Mouse (Mus musculus) liver, adult 2 months (tissue): ENCODE measurements around the gene Tjp3. TPM values are rescaled to one million over a fixed set of nuclear protein-coding genes. Genes with fewer than 3 reads are reported as not detected.
A peak's percentile ranks its signal among the peaks of the same experiment; 100 is the strongest.

ENCODE experiments used
- DNase-seq: peaks from one replicate; pipeline ENCODE4 v3.0.0-alpha.2; 2011; ENCODE audit warnings: low read depth, low spot score; ENCODE audit errors: extremely low read depth
- H3K27ac ChIP-seq: fragments of 200-500 bp; replicated peaks from 2 replicates; pipeline ENCODE4 v1.5.1; 2012; ENCODE audit warnings: low read depth, mild to moderate bottlenecking, control low read depth, inconsistent platforms, low read length; ENCODE audit not compliant: insufficient read depth
- H3K27me3 ChIP-seq: fragments of 200-500 bp; 2 replicates; pipeline ENCODE4 v1.6.1; 2012; ENCODE audit warnings: mild to moderate bottlenecking, moderate library complexity, low read length, inconsistent platforms; ENCODE audit not compliant: control insufficient read depth, insufficient read depth
- H3K36me3 ChIP-seq: fragments of 200-500 bp; 2 replicates; pipeline ENCODE4 v1.6.1; 2012; ENCODE audit warnings: low read length, inconsistent platforms; ENCODE audit not compliant: control insufficient read depth, insufficient read depth
- H3K4me1 ChIP-seq: fragments of 200-500 bp; 2 replicates; pipeline ENCODE4 v1.6.1; 2011; ENCODE audit warnings: low read length; ENCODE audit not compliant: control insufficient read depth, insufficient read depth
- H3K4me3 ChIP-seq: fragments of 200-500 bp; 2 replicates; pipeline ENCODE4 v1.5.1; 2011; ENCODE audit warnings: low read depth, mild to moderate bottlenecking, control low read depth, low read length, moderate library complexity; ENCODE audit not compliant: insufficient read depth
- H3K79me2 ChIP-seq: fragments of 200-500 bp; 2 replicates; pipeline ENCODE4 v1.6.1; 2012; ENCODE audit warnings: inconsistent platforms, mild to moderate bottlenecking, low read length, moderate library complexity; ENCODE audit not compliant: control insufficient read depth, insufficient read depth
- H3K9ac ChIP-seq: fragments of 200-500 bp; 2 replicates; pipeline ENCODE4 v1.6.1; 2012; ENCODE audit warnings: low read depth, mild to moderate bottlenecking, control low read depth, inconsistent platforms, low read length
- CTCF ChIP-seq: fragments of 200-500 bp; IDR thresholded peaks from 2 replicates; pipeline ENCODE4 v1.5.1; 2011; ENCODE audit warnings: low read depth, low read length, control low read depth
- POLR2A ChIP-seq: fragments of 200-500 bp; IDR thresholded peaks from 2 replicates; pipeline ENCODE4 v1.6.1; 2011; ENCODE audit warnings: low read length, control low read depth; ENCODE audit not compliant: insufficient read depth; ENCODE audit errors: extremely low read depth
- WGBS: fragments of 180-500 bp; shearing (Covaris S2); methylation state at CpG from one replicate; pipeline ENCODE4 v1.1.7; 2018; 5-methylcytosine and 5-hydroxymethylcytosine counted together
- polyA plus RNA-seq: library from polyadenylated mRNA; depleted of rRNA; stranded (reverse); fragments of >200 nt; gene quantifications from 2 replicates; pipeline ENCODE4 v1.2.3, GENCODE M21; 2012
- total RNA-seq: library from RNA; depleted of rRNA; stranded (reverse); fragments of >200 nt; gene quantifications from 2 replicates; pipeline ENCODE4 v1.2.3, GENCODE M21; 2014

Gene Tjp3
- total and polyA plus RNA-seq, 2 experiments: 7.6 to 24.2 TPM

GRCm38 (mm10) chr10:81302781-81303218 is 11.4 kb upstream of the Tjp3 start:
- Histone ChIP-seq H3K27me3 (no peaks in the 10 kb centered on the region), H3K27ac (0 out of 2 replicates have a peak overlapping the region, but pooled peaks have one; percentile 1), H3K36me3 (no peaks in the 10 kb centered on the region), H3K9ac (no peak overlapping the region), H3K79me2 (peaks cover 55% of the 10 kb centered on the region), H3K4me3 (no peak overlapping the region), H3K4me1 (peaks cover 35% of the 10 kb centered on the region)
- TF ChIP-seq POLR2A (no peak), CTCF (no peak)
- WGBS: 47% methylated on average over 14 of the region's 14 CpGs
- DNase-seq: no peak

GRCm38 (mm10) chr10:81302288-81302687 is 10.9 kb upstream of the Tjp3 start:
- Histone ChIP-seq H3K27me3 (no peaks in the 10 kb centered on the region), H3K4me3 (no peak overlapping the region), H3K36me3 (no peaks in the 10 kb centered on the region), H3K79me2 (peaks cover 60% of the 10 kb centered on the region), H3K9ac (no peak overlapping the region), H3K27ac (0 out of 2 replicates have a peak overlapping the region, but pooled peaks have one; percentile 1), H3K4me1 (peaks cover 39% of the 10 kb centered on the region)
- no peak for TF ChIP-seq POLR2A
- TF ChIP-seq CTCF: no peak
- no peak for DNase-seq
- 66% methylated on average over 4 of the region's 4 CpGs for WGBS

- 75% methylated on average over 9 of the region's 9 CpGs for WGBS
- no peak for TF ChIP-seq POLR2A
- TF ChIP-seq CTCF: no peak
- Histone ChIP-seq H3K79me2 (peaks cover 66% of the 10 kb centered on the region), H3K27me3 (no peaks in the 10 kb centered on the region), H3K9ac (no peak overlapping the region), H3K36me3 (no peaks in the 10 kb centered on the region), H3K4me3 (no peak overlapping the region), H3K4me1 (peaks cover 40% of the 10 kb centered on the region), H3K27ac (no peak overlapping the region)
- no peak for DNase-seq
Observed at GRCm38 (mm10) chr10:81301321-81301720, 9.9 kb upstream of the Tjp3 start.

GRCm38 (mm10) chr10:81300352-81300907 is 9.0 kb upstream of the Tjp3 start:
- Histone ChIP-seq H3K9ac (peak overlapping the region; percentile 48), H3K27ac (peak overlapping the region; percentile 87), H3K4me3 (peak overlapping the region; percentile 16; the same call in 1 of the 2 replicates), H3K4me1 (peaks cover 43% of the 10 kb centered on the region), H3K79me2 (peaks cover 70% of the 10 kb centered on the region), H3K36me3 (no peaks in the 10 kb centered on the region), H3K27me3 (no peaks in the 10 kb centered on the region)
- TF ChIP-seq POLR2A (no peak), CTCF (no peak)
- WGBS: 31% methylated on average over 9 of the region's 9 CpGs
- peak; percentile 87 for DNase-seq

GRCm38 (mm10) chr10:81299585-81300351 is 8.4 kb upstream of the Tjp3 start:
- H3K79me2 ChIP-seq: peaks cover 70% of the 10 kb centered on the region
- H3K27ac ChIP-seq: peak overlapping the region; percentile 87
- H3K27me3 ChIP-seq: no peaks in the 10 kb centered on the region
- H3K36me3 ChIP-seq: no peaks in the 10 kb centered on the region
- peaks cover 44% of the 10 kb centered on the region for H3K4me1 ChIP-seq
- peak overlapping the region; percentile 16; the same call in 1 of the 2 replicates for H3K4me3 ChIP-seq
- WGBS: 13% methylated on average over 14 of the region's 14 CpGs
- no peak for TF ChIP-seq CTCF
- no peak for TF ChIP-seq POLR2A
- peak overlapping the region; percentile 48 for H3K9ac ChIP-seq
- DNase-seq: peak; percentile 75
